Comparison of ENCODE assay signal across 28 mouse cellular contexts in the genomic region with DNA sequence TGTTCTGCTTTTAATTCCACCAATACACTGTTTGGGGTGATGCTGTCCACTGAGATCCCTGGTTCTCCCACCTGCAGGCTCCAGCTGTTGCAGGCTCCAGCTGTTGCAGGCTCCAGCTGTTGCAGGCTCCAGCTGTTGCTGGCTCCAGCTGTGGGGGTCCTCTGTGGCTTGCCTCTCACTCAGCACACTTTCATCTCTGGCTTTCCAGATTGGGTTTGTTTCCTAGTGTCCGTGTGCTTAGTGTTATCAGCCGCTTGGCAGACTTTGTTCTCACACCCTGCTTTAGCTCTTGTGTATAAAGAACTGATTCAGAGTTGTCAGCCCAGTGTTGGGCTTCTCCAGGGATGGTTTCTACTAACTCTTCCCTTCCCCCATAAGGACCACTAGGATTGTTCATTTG. TPM values are rescaled to one million over a fixed set of nuclear protein-coding genes. Genes with fewer than 3 reads are reported as not detected.
DNase-seq lines count a peak whose midpoint lies in the region; ATAC-seq and TF ChIP-seq lines count a peak whose summit lies in the region.
"Had no signal": no experiment of that assay in that cellular context is flagged by ENCODE, and none has a peak within 500 bp of the region (broad histone marks: within the 10 kb centered on the region; RNA-seq: fewer than 3 reads in every experiment).

No protein-coding gene starts in this region.

- peak; percentile 27 for DNase-seq in heart, adult 18-20 months
- peak; percentile 4 for DNase-seq in layer of hippocampus, adult 9-11 months
- no peak for DNase-seq in layer of hippocampus, postnatal 10 days (ENCODE audit: low spot score in 2 of 2)
- DNase-seq in heart, postnatal 0 days (ENCODE audit: low spot score) = no peak
- DNase-seq in telencephalon, adult 2 months (ENCODE audit: low read depth, low spot score) = peak; percentile 5
- no peak for DNase-seq in ovary, postnatal 36 days (ENCODE audit: low spot score)
- DNase-seq: adrenal gland, postnatal 14 days; cerebellum, adult 8-10 months; liver, postnatal 0 days; lung, postnatal 10 days; right cerebral cortex, postnatal 14 days; thymus, postnatal 25 days had no signal

- no peak overlapping the region for H3K4me3 ChIP-seq in heart, embryonic 11.5 days (ENCODE audit: low read depth, low read length)
- no peak overlapping the region for H3K4me3 ChIP-seq in heart, postnatal 0 days (ENCODE audit: low read depth, low read length)
- H3K4me3 ChIP-seq: forebrain, embryonic 13.5 days; limb, embryonic 12.5 days; midbrain, embryonic 10.5 days had no signal

- no peak for ATAC-seq in heart, embryonic 11.5 days (replicated peaks; ENCODE audit: insufficient number of reproducible peaks, low FRiP score, low TSS enrichment)
- ATAC-seq in heart, postnatal 0 days (ENCODE audit: insufficient read depth, low read depth) = no peak
- ATAC-seq: CD4-positive, CD25-positive, alpha-beta regulatory T cell, adult 4 months; forebrain, embryonic 13.5 days; intestine, postnatal 0 days; liver, postnatal 0 days had no signal

- H3K9ac ChIP-seq in heart, embryonic 11.5 days (ENCODE audit: low read depth, low read length) = no peak overlapping the region
- H3K9ac ChIP-seq in heart, postnatal 0 days (replicated peaks; ENCODE audit: low read depth, low read length) = no peak overlapping the region
- H3K9ac ChIP-seq: forebrain, embryonic 13.5 days; limb, embryonic 12.5 days; liver, postnatal 0 days had no signal

- H3K36me3 ChIP-seq in heart, embryonic 11.5 days (ENCODE audit: control insufficient read depth, insufficient read depth, low read length) = no peaks in the 10 kb centered on the region
- no peaks in the 10 kb centered on the region for H3K36me3 ChIP-seq in heart, postnatal 0 days (replicated peaks; ENCODE audit: control insufficient read depth, insufficient read depth, low read length)
- H3K36me3 ChIP-seq: limb, embryonic 12.5 days; midbrain, embryonic 10.5 days had no signal

- WGBS in heart, embryonic 11.5 days (ENCODE audit: insufficient replicate concordance) = 21% methylated on average over 2 of the region's 2 CpGs
- WGBS in heart, postnatal 0 days = 18% methylated on average over 2 of the region's 2 CpGs

- H3K27me3 ChIP-seq in heart, embryonic 11.5 days (ENCODE audit: control insufficient read depth, insufficient read depth, low read length) = no peaks in the 10 kb centered on the region
- no peaks in the 10 kb centered on the region for H3K27me3 ChIP-seq in heart, postnatal 0 days (ENCODE audit: control insufficient read depth, insufficient read depth, low read length)
- H3K27me3 ChIP-seq: forebrain, embryonic 13.5 days; limb, embryonic 12.5 days had no signal

- no peaks in the 10 kb centered on the region for H3K9me3 ChIP-seq in heart, embryonic 11.5 days (replicated peaks; ENCODE audit: control insufficient read depth, low read length)
- no peaks in the 10 kb centered on the region for H3K9me3 ChIP-seq in heart, postnatal 0 days (replicated peaks; ENCODE audit: control insufficient read depth, low read length)
- H3K9me3 ChIP-seq: forebrain, embryonic 13.5 days; limb, embryonic 12.5 days; midbrain, embryonic 10.5 days had no signal

- no peaks in the 10 kb centered on the region for H3K4me1 ChIP-seq in heart, embryonic 11.5 days (ENCODE audit: control insufficient read depth, insufficient read depth, low read length)
- H3K4me1 ChIP-seq in heart, postnatal 0 days (ENCODE audit: control insufficient read depth, insufficient read depth) = no peaks in the 10 kb centered on the region
- H3K4me1 ChIP-seq: forebrain, embryonic 13.5 days; limb, embryonic 12.5 days had no signal

- H3K4me2 ChIP-seq in heart, embryonic 11.5 days = no peak overlapping the region
- no peak overlapping the region for H3K4me2 ChIP-seq in heart, postnatal 0 days (ENCODE audit: low read depth, low read length)
- H3K4me2 ChIP-seq: forebrain, embryonic 13.5 days; limb, embryonic 12.5 days; liver, embryonic 11.5 days had no signal

- no peak for TF ChIP-seq CTCF in heart, postnatal 0 days (IDR thresholded peaks at IDR 0.05; ENCODE audit: low read depth)

- H3K27ac ChIP-seq in heart, embryonic 11.5 days (ENCODE audit: low read depth, low read length) = no peak overlapping the region
- 0 out of 2 replicates have a peak overlapping the region, but pooled peaks have one; percentile 30 for H3K27ac ChIP-seq in heart, postnatal 0 days (ENCODE audit: low read depth)
- H3K27ac ChIP-seq: forebrain, embryonic 13.5 days; limb, embryonic 12.5 days; stomach, postnatal 0 days had no signal

- no peak for TF ChIP-seq EP300 in heart, postnatal 0 days (IDR thresholded peaks at IDR 0.05; ENCODE audit: low read depth)

RNA-seq across cellular contexts. Expression of gene Gm13539, which starts 15.6 kb away (rescaled TPM):
- not detected for total RNA-seq in heart, adult 18-20 months (2021)
- polyA plus RNA-seq in heart, embryonic 11.5 days (2014; fragmentation: Nextera tagmentation; extraction: Ambion mirVana) = not detected in 2 replicates
- not detected for total RNA-seq in layer of hippocampus, postnatal 10 days (2021)
- total RNA-seq in heart, postnatal 0 days (2014; rRNA removed; ENCODE audit: low replicate concordance) = not detected in 2 replicates
- not detected in 2 replicates for polyA plus RNA-seq in heart, postnatal 0 days (2015; fragmentation: Nextera tagmentation; extraction: Ambion mirVana)
- total RNA-seq: adrenal gland, postnatal 14 days; gastrocnemius, adult 8-10 months; granulocyte monocyte progenitor cell, adult 5-6 weeks; layer of hippocampus, postnatal 25 days had no signal
- polyA plus RNA-seq: brain, embryonic 14.5 days; CD4-positive, CD25-positive, alpha-beta regulatory T cell, adult 4 months; embryonic facial prominence, embryonic 14.5 days; forebrain, embryonic 13.5 days; hindbrain, embryonic 11.5 days; intestine, postnatal 0 days; kidney, embryonic 16.5 days; limb, embryonic 12.5 days; liver, embryonic 11.5 days; liver, postnatal 0 days; midbrain, embryonic 10.5 days; neural tube, embryonic 11.5 days had no signal

RNA-seq across cellular contexts. Expression of gene Glt6d1, which starts 18.0 kb away (rescaled TPM):
- total RNA-seq in heart, adult 18-20 months (2021) = not detected
- polyA plus RNA-seq in heart, embryonic 11.5 days (2014; fragmentation: Nextera tagmentation; extraction: Ambion mirVana) = not detected in 2 replicates
- not detected for total RNA-seq in layer of hippocampus, postnatal 10 days (2021)
- not detected in 2 replicates for total RNA-seq in heart, postnatal 0 days (2014; rRNA removed; ENCODE audit: low replicate concordance)
- not detected in 2 replicates for polyA plus RNA-seq in heart, postnatal 0 days (2015; fragmentation: Nextera tagmentation; extraction: Ambion mirVana)
- total RNA-seq: adrenal gland, postnatal 14 days; gastrocnemius, adult 8-10 months; granulocyte monocyte progenitor cell, adult 5-6 weeks; layer of hippocampus, postnatal 25 days had no signal
- polyA plus RNA-seq: brain, embryonic 14.5 days; CD4-positive, CD25-positive, alpha-beta regulatory T cell, adult 4 months; embryonic facial prominence, embryonic 14.5 days; forebrain, embryonic 13.5 days; hindbrain, embryonic 11.5 days; intestine, postnatal 0 days; kidney, embryonic 16.5 days; limb, embryonic 12.5 days; liver, embryonic 11.5 days; liver, postnatal 0 days; midbrain, embryonic 10.5 days; neural tube, embryonic 11.5 days; stomach, postnatal 0 days had no signal

RNA-seq across cellular contexts. Expression of gene Lcn11, which starts 20.8 kb away (rescaled TPM):
- total RNA-seq in heart, adult 18-20 months (2021) = not detected
- polyA plus RNA-seq in heart, embryonic 11.5 days (2014; fragmentation: Nextera tagmentation; extraction: Ambion mirVana) = not detected in 2 replicates
- total RNA-seq in layer of hippocampus, postnatal 10 days (2021) = not detected
- total RNA-seq in heart, postnatal 0 days (2014; rRNA removed; ENCODE audit: low replicate concordance) = not detected in 2 replicates
- not detected in 2 replicates for polyA plus RNA-seq in heart, postnatal 0 days (2015; fragmentation: Nextera tagmentation; extraction: Ambion mirVana)
- total RNA-seq: adrenal gland, postnatal 14 days; gastrocnemius, adult 8-10 months; granulocyte monocyte progenitor cell, adult 5-6 weeks; layer of hippocampus, postnatal 25 days had no signal
- polyA plus RNA-seq: brain, embryonic 14.5 days; CD4-positive, CD25-positive, alpha-beta regulatory T cell, adult 4 months; embryonic facial prominence, embryonic 14.5 days; forebrain, embryonic 13.5 days; hindbrain, embryonic 11.5 days; intestine, postnatal 0 days; kidney, embryonic 16.5 days; limb, embryonic 12.5 days; liver, embryonic 11.5 days; liver, postnatal 0 days; midbrain, embryonic 10.5 days; neural tube, embryonic 11.5 days; stomach, postnatal 0 days had no signal

RNA-seq across cellular contexts. Expression of gene Lcn9, which starts 25.3 kb away (rescaled TPM):
- not detected for total RNA-seq in heart, adult 18-20 months (2021)
- not detected in 2 replicates for polyA plus RNA-seq in heart, embryonic 11.5 days (2014; fragmentation: Nextera tagmentation; extraction: Ambion mirVana)
- not detected for total RNA-seq in layer of hippocampus, postnatal 10 days (2021)
- not detected in 2 replicates for total RNA-seq in heart, postnatal 0 days (2014; rRNA removed; ENCODE audit: low replicate concordance)
- polyA plus RNA-seq in heart, postnatal 0 days (2015; fragmentation: Nextera tagmentation; extraction: Ambion mirVana) = not detected in 2 replicates
- total RNA-seq: adrenal gland, postnatal 14 days; gastrocnemius, adult 8-10 months; granulocyte monocyte progenitor cell, adult 5-6 weeks; layer of hippocampus, postnatal 25 days had no signal
- polyA plus RNA-seq: brain, embryonic 14.5 days; CD4-positive, CD25-positive, alpha-beta regulatory T cell, adult 4 months; embryonic facial prominence, embryonic 14.5 days; forebrain, embryonic 13.5 days; hindbrain, embryonic 11.5 days; intestine, postnatal 0 days; kidney, embryonic 16.5 days; limb, embryonic 12.5 days; liver, embryonic 11.5 days; liver, postnatal 0 days; midbrain, embryonic 10.5 days; neural tube, embryonic 11.5 days; stomach, postnatal 0 days had no signal

RNA-seq across cellular contexts. Expression of gene Lcn3, which starts 32.3 kb away (rescaled TPM):
- total RNA-seq in heart, adult 18-20 months (2021) = not detected
- polyA plus RNA-seq in heart, embryonic 11.5 days (2014; fragmentation: Nextera tagmentation; extraction: Ambion mirVana) = not detected in 2 replicates
- total RNA-seq in layer of hippocampus, postnatal 10 days (2021) = not detected
- total RNA-seq in heart, postnatal 0 days (2014; rRNA removed; ENCODE audit: low replicate concordance) = not detected in 2 replicates
- not detected in 2 replicates for polyA plus RNA-seq in heart, postnatal 0 days (2015; fragmentation: Nextera tagmentation; extraction: Ambion mirVana)
- total RNA-seq: adrenal gland, postnatal 14 days; gastrocnemius, adult 8-10 months; granulocyte monocyte progenitor cell, adult 5-6 weeks; layer of hippocampus, postnatal 25 days had no signal
- polyA plus RNA-seq: brain, embryonic 14.5 days; CD4-positive, CD25-positive, alpha-beta regulatory T cell, adult 4 months; embryonic facial prominence, embryonic 14.5 days; forebrain, embryonic 13.5 days; hindbrain, embryonic 11.5 days; intestine, postnatal 0 days; kidney, embryonic 16.5 days; limb, embryonic 12.5 days; liver, embryonic 11.5 days; liver, postnatal 0 days; midbrain, embryonic 10.5 days; neural tube, embryonic 11.5 days; stomach, postnatal 0 days had no signal

Comparison
In these comparisons a context has a peak if more than half of its experiments do, and no peak if none do; other contexts are left out.
1. DNase-seq: peak in heart, adult 18-20 months (2 of 2), layer of hippocampus, adult 9-11 months (single experiment) and telencephalon, adult 2 months (single experiment); none in layer of hippocampus, postnatal 10 days (0 of 2), heart, postnatal 0 days (single experiment) and ovary, postnatal 36 days (single experiment).